Mouse (Mus musculus) megakaryocyte, embryonic 14.5 days (primary cell): ENCODE measurements around the gene Klhl3.

ENCODE experiments used
- FLI1 ChIP-seq: IDR thresholded peaks from 2 replicates; pipeline ENCODE4 v1.6.1; 2012; ENCODE audit warnings: low read length, inconsistent platforms, mixed read lengths
- GATA1 ChIP-seq: IDR thresholded peaks from 3 replicates; pipeline ENCODE4 v1.6.1; 2012; ENCODE audit warnings: mixed read lengths, low read length, inconsistent platforms, borderline replicate concordance

GRCm38 (mm10) chr13:57980679-57981078 is 132.7 kb downstream of the Klhl3 start:
- no peak for TF ChIP-seq GATA1
- no peak for TF ChIP-seq FLI1
